Mouse (Mus musculus) liver, embryonic 18 days (tissue): ENCODE measurements around the gene Suz12. TPM values are rescaled to one million over a fixed set of nuclear protein-coding genes. Genes with fewer than 3 reads are reported as not detected.

ENCODE experiments used
- polyA plus RNA-seq: library from polyadenylated mRNA; depleted of rRNA; stranded (reverse); fragments of >200 nt; gene quantifications from 2 replicates; pipeline ENCODE4 v1.2.3, GENCODE M21; 2012; rRNA removed

Suz12 gene
- 15.1 and 16.5 TPM in 2 replicates for polyA plus RNA-seq

DNA sequence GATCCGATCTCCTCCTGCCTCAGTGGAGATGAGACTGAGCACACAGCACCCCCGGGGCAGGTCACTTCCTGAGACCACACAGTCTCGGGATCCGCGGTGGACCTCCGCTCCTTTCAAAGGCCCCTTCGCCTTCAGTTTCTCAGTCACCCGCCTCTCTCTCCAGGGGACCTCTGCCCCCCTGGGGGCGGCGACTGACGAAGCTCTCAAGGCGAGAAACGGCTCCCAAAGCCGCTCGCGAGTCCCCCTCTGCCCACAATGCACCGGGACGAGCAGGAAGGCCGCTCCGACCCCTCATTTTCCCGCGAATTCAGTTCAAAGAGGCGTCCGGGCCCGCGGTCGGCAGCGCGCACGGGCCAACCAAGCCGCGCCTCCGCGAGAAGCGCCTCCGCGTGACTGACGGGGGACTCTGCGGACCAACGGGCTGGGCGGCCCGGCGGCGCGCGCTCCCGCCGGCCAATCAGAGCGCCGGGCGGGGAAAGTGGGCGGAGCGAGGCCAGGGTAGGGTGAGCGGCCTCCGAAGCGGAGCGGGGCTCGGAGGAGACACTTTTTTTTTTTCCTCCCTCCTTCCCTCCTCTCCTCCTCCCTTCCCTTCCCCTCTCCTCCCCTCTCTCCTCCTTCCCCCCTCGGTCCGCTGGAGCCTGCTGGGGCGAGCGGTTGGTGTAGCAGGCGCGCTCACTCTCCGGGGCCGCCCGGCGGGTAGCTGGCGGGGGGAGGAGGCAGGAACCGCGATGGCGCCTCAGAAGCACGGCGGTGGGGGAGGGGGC, at the start of gene Suz12:
TSS of gene Suz12 (plus strand) at position 515 of the 764 bp plus-strand sequence.

DNA sequence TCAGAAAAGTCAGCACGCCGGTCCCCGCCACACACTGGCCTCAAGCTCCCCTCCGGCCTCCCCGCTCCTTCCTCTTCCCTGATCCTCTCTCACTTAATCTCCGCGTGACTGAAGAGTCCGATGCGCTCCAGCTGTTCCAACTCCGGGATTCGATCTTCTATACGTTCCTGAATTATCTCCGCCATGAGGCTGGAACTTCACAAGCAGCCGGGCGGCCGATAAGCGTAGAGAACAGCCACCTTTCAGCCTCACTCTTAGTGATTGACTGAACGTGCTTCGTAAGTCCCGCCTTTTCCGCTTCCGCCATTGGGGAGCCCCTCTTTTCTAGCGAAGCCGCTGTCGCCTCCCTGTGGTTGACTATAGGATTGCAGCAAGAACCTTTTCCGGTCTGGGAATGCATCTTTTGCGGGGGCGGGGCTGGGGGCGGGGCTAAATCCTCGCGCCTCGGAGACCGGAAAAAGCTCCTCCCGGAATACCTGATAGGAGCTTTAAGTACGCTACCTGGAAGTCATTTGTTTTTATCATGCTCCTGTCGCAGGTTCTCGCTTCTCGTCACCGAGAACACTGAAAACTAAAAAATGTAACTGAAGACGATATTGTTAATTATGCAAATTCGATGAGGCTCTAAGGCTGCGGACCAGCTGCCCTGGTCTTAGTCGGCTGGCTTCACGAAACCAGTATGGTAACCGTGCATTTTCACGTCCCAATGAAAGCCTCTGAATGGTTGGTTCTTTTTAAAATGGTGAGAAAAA, 30.6 kb upstream of the Suz12 start, which contains the start of gene Utp6:
TSS of gene Utp6 (minus strand) at position 266 of the 752 bp plus-strand sequence.

DNA sequence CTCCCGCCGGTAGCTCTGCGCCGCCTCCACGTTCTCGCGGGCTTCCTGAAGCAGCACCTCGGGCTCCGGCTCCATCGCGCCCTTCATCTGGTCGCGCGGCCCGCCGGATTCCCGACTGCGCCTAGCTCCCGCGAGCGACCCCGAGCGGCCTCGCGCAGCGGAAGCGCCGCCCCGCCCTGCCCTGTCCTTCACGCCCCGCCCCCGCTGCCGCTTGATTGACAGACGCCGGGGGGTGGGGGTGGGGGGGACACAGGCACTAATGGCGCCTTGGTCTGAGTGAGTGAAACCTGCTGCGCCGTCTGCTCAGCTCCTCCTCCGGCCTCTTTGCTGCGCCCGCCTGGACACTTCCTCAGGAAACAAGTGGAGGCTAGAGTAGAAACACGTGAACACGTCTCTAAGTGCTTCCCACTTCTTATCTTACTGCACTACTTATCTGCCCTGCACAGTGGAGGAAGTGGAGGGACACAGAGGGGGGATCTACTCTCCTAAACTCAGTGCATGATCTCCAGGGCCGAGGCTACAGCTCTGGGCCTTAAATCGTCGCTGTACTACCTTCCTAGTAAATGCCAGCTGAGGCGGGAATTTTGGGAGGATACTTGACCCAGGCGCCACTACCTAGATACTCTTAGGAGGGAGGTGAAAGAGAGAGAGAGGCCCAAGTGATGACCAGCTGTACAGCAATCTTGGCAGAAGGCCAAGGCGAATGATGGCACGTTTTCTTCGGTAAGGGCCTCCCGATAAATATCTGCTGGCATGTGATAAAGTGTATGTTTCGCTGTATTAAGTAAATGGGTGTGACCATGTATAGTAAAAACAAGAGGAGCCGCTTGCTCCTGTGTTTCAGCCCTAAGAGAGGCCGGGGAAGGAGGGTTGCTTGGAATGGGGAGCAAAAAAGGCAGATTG, 88.2 kb downstream of the Suz12 start, which contains the start of gene Crlf3:
TSS of gene Crlf3 (minus strand) at position 166 of the 903 bp plus-strand sequence.

Other genes starting within 250 kb of the Suz12 start
- gene Utp6, start 30.7 kb upstream of the Suz12 start, polyA plus RNA-seq = 8.1 and 8.5 TPM in 2 replicates
- gene Crlf3, start 87.9 kb downstream of the Suz12 start, polyA plus RNA-seq = 35.5 and 39.8 TPM in 2 replicates
- 4.8 and 5.7 TPM in 2 replicates for gene Atad5, start 96.3 kb downstream of the Suz12 start, polyA plus RNA-seq
- 9.6 and 10.1 TPM in 2 replicates for gene Tefm, start 149.1 kb downstream of the Suz12 start, polyA plus RNA-seq
- 6.1 and 6.7 TPM in 2 replicates for gene Adap2, start 161.0 kb downstream of the Suz12 start, polyA plus RNA-seq
- gene Rnf135, start 190.7 kb downstream of the Suz12 start, polyA plus RNA-seq = 4.3 and 4.9 TPM in 2 replicates
- 13.4 and 16.4 TPM in 2 replicates for gene Rhot1, start 215.9 kb downstream of the Suz12 start, polyA plus RNA-seq